Mouse (Mus musculus): Measurements from ENCODE around the gene Wrap53.
A peak's percentile ranks its signal among the peaks of the same experiment; 100 is the strongest.

Wrap53 gene

GRCm38 (mm10) chr11:69601768-69602167 is 21.7 kb upstream of the Wrap53 start:
- no peak for DNase-seq (ENCODE audit: low spot score in 2 of 2)

GRCm38 (mm10) chr11:69600098-69600497 is 20.0 kb upstream of the Wrap53 start:
- no peak for DNase-seq (ENCODE audit: low spot score in 2 of 2)

- no peak for DNase-seq (ENCODE audit: low spot score in 2 of 2)
Measured at GRCm38 (mm10) chr11:69599436-69599835, 19.4 kb upstream of the Wrap53 start.

- no peak for DNase-seq (ENCODE audit: low spot score in 2 of 2)
Measured at GRCm38 (mm10) chr11:69594853-69595252, 14.8 kb upstream of the Wrap53 start.

GRCm38 (mm10) chr11:69592799-69593198 is 12.7 kb upstream of the Wrap53 start:
- DNase-seq (ENCODE audit: low spot score in 2 of 2) = no peak

- DNase-seq (ENCODE audit: low spot score in 2 of 2) = no peak
Measured at GRCm38 (mm10) chr11:69591899-69592637, 12.0 kb upstream of the Wrap53 start.

GRCm38 (mm10) chr11:69591424-69591823 is 11.4 kb upstream of the Wrap53 start:
- DNase-seq (ENCODE audit: low spot score in 2 of 2) = no peak

GRCm38 (mm10) chr11:69590622-69591021 is 10.6 kb upstream of the Wrap53 start:
- no peak for DNase-seq (ENCODE audit: low spot score in 2 of 2)

- no peak for DNase-seq (ENCODE audit: low spot score in 2 of 2)
Measured at GRCm38 (mm10) chr11:69589207-69589834, 9.3 kb upstream of the Wrap53 start.

- DNase-seq (ENCODE audit: low spot score in 2 of 2) = no peak
Measured at GRCm38 (mm10) chr11:69585718-69586325, 5.8 kb upstream of the Wrap53 start.

- DNase-seq (ENCODE audit: low spot score in 2 of 2) = no peak
Measured at GRCm38 (mm10) chr11:69584937-69585336, 4.9 kb upstream of the Wrap53 start.

- DNase-seq (ENCODE audit: low spot score in 2 of 2) = no peak
Measured at GRCm38 (mm10) chr11:69584008-69584407, 4.0 kb upstream of the Wrap53 start.

- no peak for DNase-seq (ENCODE audit: low spot score in 2 of 2)
Measured at GRCm38 (mm10) chr11:69582230-69582805, 2.3 kb upstream of the Wrap53 start.

- DNase-seq (ENCODE audit: low spot score in 2 of 2) = no peak
Measured at GRCm38 (mm10) chr11:69581814-69582213, 1.8 kb upstream of the Wrap53 start.

- DNase-seq (ENCODE audit: low spot score in 2 of 2) = peak; percentile 81 to 83
Measured at GRCm38 (mm10) chr11:69581147-69581688, 1.2 kb upstream of the Wrap53 start.

GRCm38 (mm10) chr11:69580572-69581146 is 604 bp upstream of the Wrap53 start:
- DNase-seq (ENCODE audit: low spot score in 2 of 2) = peak; percentile 19 to 22

GRCm38 (mm10) chr11:69579128-69580017 is 682 bp downstream of the Wrap53 start:
- peak; percentile 95 to 96 for DNase-seq (ENCODE audit: low spot score in 2 of 2)

GRCm38 (mm10) chr11:69578301-69578700 is 1.8 kb downstream of the Wrap53 start:
- DNase-seq (ENCODE audit: low spot score in 2 of 2) = no peak

- DNase-seq (ENCODE audit: low spot score in 2 of 2) = no peak
Measured at GRCm38 (mm10) chr11:69576307-69576706, 3.7 kb downstream of the Wrap53 start.

GRCm38 (mm10) chr11:69575220-69575619 is 4.8 kb downstream of the Wrap53 start:
- DNase-seq (ENCODE audit: low spot score in 2 of 2) = peak in 1 of 2 experiments; percentile 29

GRCm38 (mm10) chr11:69565131-69565530 is 14.9 kb downstream of the Wrap53 start:
- no peak for DNase-seq (ENCODE audit: low spot score in 2 of 2)
